Mouse (Mus musculus) neural tube, embryonic 13.5 days (tissue): ENCODE measurements around the gene Kcnk3. TPM values are rescaled to one million over a fixed set of nuclear protein-coding genes. Genes with fewer than 3 reads are reported as not detected.

Experiments
- ATAC-seq: fragments of 200-750 bp; cut with Nextera tagmentation; 2 replicates; pipeline ENCODE4 v1.8.0; 2017; ENCODE audit warnings: low read depth, mild to moderate bottlenecking, moderate TSS enrichment, moderate library complexity
- H3K27ac ChIP-seq: fragments of 300-500 bp; sonication (generic); replicated peaks from 2 replicates; pipeline ENCODE4 v1.5.1; 2015; ENCODE audit warnings: moderate library complexity, mild to moderate bottlenecking, inconsistent platforms
- H3K27me3 ChIP-seq: fragments of 300-500 bp; sonication (generic); 2 replicates; pipeline ENCODE4 v1.6.1; 2015; ENCODE audit warnings: mild to moderate bottlenecking, inconsistent platforms
- H3K36me3 ChIP-seq: fragments of 300-500 bp; sonication (generic); 2 replicates; pipeline ENCODE4 v1.6.1; 2015; ENCODE audit warnings: mild to moderate bottlenecking, inconsistent platforms
- H3K4me1 ChIP-seq: fragments of 300-500 bp; sonication (generic); replicated peaks from 2 replicates; pipeline ENCODE4 v1.6.1; 2015; ENCODE audit warnings: inconsistent platforms
- H3K4me2 ChIP-seq: fragments of 300-500 bp; sonication (generic); 2 replicates; pipeline ENCODE4 v1.6.1; 2015; ENCODE audit warnings: inconsistent platforms, mild to moderate bottlenecking, moderate library complexity
- H3K4me3 ChIP-seq: fragments of 300-500 bp; sonication (generic); 2 replicates; pipeline ENCODE4 v1.5.1; 2015; ENCODE audit warnings: mild to moderate bottlenecking, inconsistent platforms
- H3K9ac ChIP-seq: fragments of 300-500 bp; sonication (generic); 2 replicates; pipeline ENCODE4 v1.6.1; 2015; ENCODE audit warnings: moderate library complexity, mild to moderate bottlenecking, inconsistent platforms
- H3K9me3 ChIP-seq: fragments of 300-500 bp; sonication (generic); 2 replicates; pipeline ENCODE4 v1.6.1; 2016; ENCODE audit warnings: inconsistent platforms
- WGBS: fragments of 180-500 bp; shearing (Covaris S2); methylation state at CpG from one replicate; pipeline ENCODE4 v1.1.7; 2015; 5-methylcytosine and 5-hydroxymethylcytosine counted together
- polyA plus RNA-seq: library from polyadenylated mRNA; unstranded; fragments of >200 nt; fragmentation: Nextera tagmentation; extraction: Ambion mirVana; gene quantifications from 2 replicates; pipeline ENCODE4 v1.2.1, GENCODE M21; 2015

Kcnk3 gene
- 5.0 and 6.1 TPM in 2 replicates for polyA plus RNA-seq

- WGBS = 2% methylated on average over 37 of the region's 54 CpGs
- Histone ChIP-seq H3K4me1 (peaks cover 25% of the 10 kb centered on the region), H3K27me3 (peaks cover 63% of the 10 kb centered on the region), H3K9ac (peak within 1 kb of the TSS; percentile 83), H3K36me3 (no peaks in the 10 kb centered on the region), H3K27ac (peak within 1 kb of the TSS; percentile 78), H3K4me2 (peak within 1 kb of the TSS; percentile 93), H3K4me3 (peak within 1 kb of the TSS; percentile 65), H3K9me3 (no peaks in the 10 kb centered on the region)
- peak; percentile 57 for ATAC-seq
Measured at GRCm38 (mm10) chr5:30587681-30588300, at the start of gene Kcnk3. Gene Kcnk3, plus strand, starts transcription at chr5:30588170.

GRCm38 (mm10) chr5:30545698-30546097 lies 42.3 kb upstream of the Kcnk3 start, which contains the start of gene Cib4:
Gene Cib4, minus strand, starts transcription at chr5:30545836.
- 59% methylated on average over 2 of the region's 2 CpGs for WGBS
- H3K4me1 ChIP-seq = no peaks in the 10 kb centered on the region; the same call in 1 of the 2 replicates
- H3K9ac ChIP-seq = no peak within 1 kb of the TSS

DNA sequence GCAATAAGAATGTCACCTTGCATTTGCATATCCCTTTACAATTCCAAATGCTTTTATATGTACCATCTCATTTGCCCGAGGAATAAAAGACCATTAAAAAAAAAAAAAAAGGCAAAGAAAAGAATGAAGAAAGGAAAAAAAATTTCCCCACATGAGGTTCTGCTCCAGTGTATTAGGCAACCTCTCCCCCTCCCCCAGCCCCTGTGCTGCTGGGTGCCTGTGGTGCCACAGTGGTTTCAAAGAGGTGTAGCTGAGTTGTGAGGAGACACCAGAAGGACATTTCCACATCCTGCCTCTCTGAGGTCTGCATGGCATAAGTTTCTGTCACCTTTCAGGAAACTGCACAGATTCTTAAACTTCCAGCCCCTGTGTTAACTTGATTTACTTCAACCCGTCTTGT lies 39.3 kb upstream of the Kcnk3 start:
- Histone ChIP-seq H3K4me3 (no peak overlapping the region), H3K9ac (no peak overlapping the region), H3K4me2 (no peak overlapping the region), H3K9me3 (no peaks in the 10 kb centered on the region), H3K4me1 (no peaks in the 10 kb centered on the region; the same call in 1 of the 2 replicates), H3K27ac (no peak overlapping the region), H3K27me3 (no peaks in the 10 kb centered on the region), H3K36me3 (no peaks in the 10 kb centered on the region)
- 46% methylated on average over 2 of the region's 2 CpGs for WGBS
- no peak for ATAC-seq

More at GRCm38 (mm10) chr5:30545698-30546097, 42.3 kb upstream of the Kcnk3 start, which contains the start of gene Cib4:
- ATAC-seq = no peak
- H3K4me3 ChIP-seq = no peak within 1 kb of the TSS
- no peak within 1 kb of the TSS for H3K27ac ChIP-seq
- no peak within 1 kb of the TSS for H3K4me2 ChIP-seq
- no peaks in the 10 kb centered on the region for H3K9me3 ChIP-seq
- H3K36me3 ChIP-seq = no peaks in the 10 kb centered on the region
- H3K27me3 ChIP-seq = no peaks in the 10 kb centered on the region

GRCm38 (mm10) chr5:30550334-30551021 lies 37.5 kb upstream of the Kcnk3 start:
- Histone ChIP-seq H3K36me3 (no peaks in the 10 kb centered on the region), H3K9ac (no peak overlapping the region), H3K27ac (no peak overlapping the region), H3K4me2 (no peak overlapping the region), H3K27me3 (no peaks in the 10 kb centered on the region), H3K9me3 (no peaks in the 10 kb centered on the region), H3K4me3 (no peak overlapping the region), H3K4me1 (no peaks in the 10 kb centered on the region; the same call in 1 of the 2 replicates)
- 63% methylated on average over 9 of the region's 9 CpGs for WGBS
- ATAC-seq = no peak

DNA sequence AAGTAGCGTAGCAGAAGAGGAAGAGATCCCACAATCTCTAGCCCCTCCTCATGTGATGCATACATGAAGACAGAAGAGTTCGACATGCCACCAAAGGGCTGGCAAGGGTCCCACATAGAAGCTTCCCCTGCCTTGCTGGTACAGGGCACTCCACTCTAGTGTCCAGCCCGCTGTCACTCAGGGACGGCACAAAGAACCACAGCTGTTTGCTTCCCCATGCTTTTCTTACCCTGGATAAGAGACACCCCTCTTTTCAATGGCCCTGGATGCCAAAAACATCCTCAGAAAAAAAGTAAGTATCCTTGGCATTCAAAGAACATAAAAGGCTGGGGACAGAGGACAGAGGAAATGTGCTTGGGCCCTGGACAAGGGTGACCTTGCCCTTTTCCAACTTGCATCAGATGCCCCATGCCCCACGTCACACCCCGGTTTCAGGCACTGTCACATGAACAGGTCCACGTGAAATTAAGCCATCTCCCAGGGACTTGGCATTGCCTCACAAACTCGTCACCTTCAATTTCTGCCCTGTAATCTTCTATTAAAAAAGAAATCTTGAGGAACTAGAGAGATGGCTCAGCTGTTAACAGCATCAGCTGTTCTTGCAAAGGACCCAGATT lies 36.8 kb upstream of the Kcnk3 start:
- Histone ChIP-seq H3K4me1 (no peaks in the 10 kb centered on the region; the same call in 1 of the 2 replicates), H3K4me2 (no peak overlapping the region), H3K9ac (no peak overlapping the region), H3K27ac (no peak overlapping the region), H3K9me3 (no peaks in the 10 kb centered on the region), H3K27me3 (no peaks in the 10 kb centered on the region), H3K36me3 (no peaks in the 10 kb centered on the region), H3K4me3 (no peak overlapping the region)
- no peak for ATAC-seq
- WGBS = 84% methylated on average over 8 of the region's 8 CpGs

DNA sequence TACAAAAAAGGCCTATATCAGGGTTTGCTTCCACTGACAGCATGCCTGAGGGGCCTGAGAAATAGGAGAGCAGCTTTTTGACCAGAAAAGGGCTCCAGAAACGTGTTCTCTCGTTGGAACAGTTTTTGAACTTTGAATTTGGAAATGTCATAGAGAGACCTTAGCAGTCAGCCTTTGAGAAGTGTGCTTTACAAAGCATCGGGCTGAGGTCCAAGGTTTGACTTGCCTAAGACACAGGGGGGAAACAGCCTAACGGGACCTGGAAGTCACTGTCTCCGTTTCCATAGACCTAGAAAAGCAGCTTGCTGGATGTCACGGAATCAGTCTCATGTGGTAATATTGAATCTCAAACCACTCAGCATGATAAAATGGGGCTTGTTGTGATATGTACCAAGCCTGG lies 36.0 kb upstream of the Kcnk3 start:
- Histone ChIP-seq H3K27me3 (no peaks in the 10 kb centered on the region), H3K9ac (no peak overlapping the region), H3K4me2 (no peak overlapping the region), H3K27ac (no peak overlapping the region), H3K4me1 (no peaks in the 10 kb centered on the region; the same call in 1 of the 2 replicates), H3K4me3 (no peak overlapping the region), H3K36me3 (no peaks in the 10 kb centered on the region), H3K9me3 (no peaks in the 10 kb centered on the region)
- 86% methylated on average over 6 of the region's 6 CpGs for WGBS
- ATAC-seq = no peak

DNA sequence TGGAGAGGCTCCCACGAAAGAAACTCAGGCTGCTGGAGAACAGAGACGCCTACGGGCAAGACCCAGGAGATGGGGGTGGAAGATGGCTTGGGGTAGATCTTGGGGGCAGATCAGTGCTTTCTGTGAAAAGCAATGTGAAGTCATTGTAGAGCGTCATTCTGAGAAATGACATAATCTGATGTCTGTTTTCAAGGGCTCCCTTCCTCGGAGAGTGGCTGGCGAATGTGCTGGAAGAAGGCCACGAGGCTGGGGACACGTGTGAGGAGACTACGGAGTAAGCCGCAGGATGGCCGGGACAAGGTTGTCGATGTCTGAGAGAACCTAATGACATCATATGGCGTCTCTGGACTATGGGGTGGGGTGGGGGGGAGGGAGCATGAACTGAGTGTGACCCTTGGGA lies 34.0 kb upstream of the Kcnk3 start:
- no peaks in the 10 kb centered on the region for H3K9me3 ChIP-seq
- no peak overlapping the region for H3K27ac ChIP-seq
- H3K4me3 ChIP-seq = no peak overlapping the region
- ATAC-seq = no peak
- no peaks in the 10 kb centered on the region for H3K27me3 ChIP-seq
- no peaks in the 10 kb centered on the region; the same call in 1 of the 2 replicates for H3K4me1 ChIP-seq
- no peak overlapping the region for H3K9ac ChIP-seq
- WGBS = 88% methylated on average over 13 of the region's 13 CpGs
- no peak overlapping the region for H3K4me2 ChIP-seq
- H3K36me3 ChIP-seq = no peaks in the 10 kb centered on the region

- Histone ChIP-seq H3K4me1 (no peaks in the 10 kb centered on the region; the same call in 1 of the 2 replicates), H3K36me3 (no peaks in the 10 kb centered on the region), H3K4me2 (no peak overlapping the region), H3K27ac (no peak overlapping the region), H3K9ac (no peak overlapping the region), H3K27me3 (no peaks in the 10 kb centered on the region), H3K9me3 (no peaks in the 10 kb centered on the region), H3K4me3 (no peak overlapping the region)
- 74% methylated on average over 8 of the region's 8 CpGs for WGBS
- no peak for ATAC-seq
Measured at GRCm38 (mm10) chr5:30554981-30555380, 33.0 kb upstream of the Kcnk3 start.

DNA sequence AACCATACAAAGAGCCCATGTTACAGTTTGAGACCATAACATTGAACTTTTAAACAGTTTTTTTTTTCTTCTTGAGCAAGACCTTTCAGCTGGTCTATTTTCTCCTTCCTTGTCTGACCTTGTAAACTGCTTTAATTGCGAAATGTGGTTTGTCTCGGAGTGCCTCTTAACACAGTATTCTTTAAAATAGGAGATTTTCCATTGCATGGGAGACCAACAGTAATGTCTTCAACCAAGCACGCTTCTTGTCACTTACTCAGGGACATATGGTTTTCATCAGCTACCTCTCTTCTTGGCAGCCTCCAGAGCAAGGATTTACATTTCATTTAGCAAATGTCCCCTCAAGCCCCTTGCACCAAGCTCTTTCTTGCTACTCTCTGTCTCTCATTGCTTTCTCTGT lies 31.7 kb upstream of the Kcnk3 start:
- Histone ChIP-seq H3K27me3 (no peaks in the 10 kb centered on the region), H3K4me2 (no peak overlapping the region), H3K4me1 (no peaks in the 10 kb centered on the region), H3K27ac (no peak overlapping the region), H3K9ac (no peak overlapping the region), H3K36me3 (no peaks in the 10 kb centered on the region), H3K9me3 (no peaks in the 10 kb centered on the region), H3K4me3 (no peak overlapping the region)
- WGBS = 91% methylated on average over 3 of the region's 3 CpGs
- no peak for ATAC-seq

DNA sequence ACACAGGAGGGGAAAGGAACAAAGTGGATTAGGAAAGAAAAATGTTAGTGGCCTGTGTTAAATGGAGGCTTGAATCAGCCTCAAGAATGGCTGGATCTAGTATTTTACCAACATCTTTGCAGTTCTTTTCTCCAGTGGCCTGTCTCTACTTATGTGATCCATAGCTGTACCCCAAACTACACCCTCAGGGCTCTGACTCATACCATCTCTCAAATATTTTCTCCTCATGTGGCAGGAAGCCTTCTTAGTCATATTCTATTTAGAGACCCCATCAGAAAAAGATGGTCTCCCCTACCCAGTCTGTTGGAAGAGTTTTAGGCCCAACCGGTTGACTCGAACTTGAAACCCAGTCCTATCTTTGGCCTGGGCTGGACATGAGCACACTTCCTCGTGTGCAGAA lies 28.5 kb upstream of the Kcnk3 start:
- no peak overlapping the region for H3K27ac ChIP-seq
- 88% methylated on average over 3 of the region's 3 CpGs for WGBS
- H3K9ac ChIP-seq = no peak overlapping the region
- H3K4me2 ChIP-seq = no peak overlapping the region
- H3K27me3 ChIP-seq = no peaks in the 10 kb centered on the region
- H3K4me1 ChIP-seq = no peaks in the 10 kb centered on the region
- no peak overlapping the region for H3K4me3 ChIP-seq
- no peak for ATAC-seq
- H3K36me3 ChIP-seq = no peaks in the 10 kb centered on the region
- no peaks in the 10 kb centered on the region for H3K9me3 ChIP-seq

DNA sequence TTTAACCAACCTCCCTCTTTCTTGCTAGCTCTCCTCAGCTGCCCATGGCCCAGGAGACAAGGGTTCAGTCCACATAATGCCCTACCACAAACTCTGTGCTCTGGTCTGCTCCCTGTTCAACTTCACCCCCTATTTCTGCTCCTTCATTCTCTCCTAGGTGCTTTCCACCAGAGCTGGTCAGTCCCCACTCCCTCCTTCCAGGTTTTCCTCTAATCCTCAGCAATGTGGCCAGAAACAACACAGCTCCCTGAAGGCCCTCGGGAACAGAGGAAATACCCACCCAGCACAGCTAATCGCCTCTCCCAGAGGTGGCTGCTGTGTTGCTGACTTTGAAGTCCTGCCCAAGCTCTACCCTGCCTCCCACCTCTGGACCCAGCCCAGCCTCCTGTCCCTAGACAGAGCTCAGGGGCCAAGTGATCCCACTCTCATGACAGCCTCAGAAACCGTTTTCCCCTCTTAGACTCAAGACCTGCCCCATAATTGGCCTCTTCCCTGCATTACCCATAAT lies 27.9 kb upstream of the Kcnk3 start:
- Histone ChIP-seq H3K9me3 (no peaks in the 10 kb centered on the region), H3K4me2 (no peak overlapping the region), H3K27ac (no peak overlapping the region), H3K9ac (no peak overlapping the region), H3K27me3 (no peaks in the 10 kb centered on the region), H3K36me3 (no peaks in the 10 kb centered on the region), H3K4me3 (no peak overlapping the region), H3K4me1 (no peaks in the 10 kb centered on the region)
- 28% methylated on average over 3 of the region's 3 CpGs for WGBS
- ATAC-seq = no peak

DNA sequence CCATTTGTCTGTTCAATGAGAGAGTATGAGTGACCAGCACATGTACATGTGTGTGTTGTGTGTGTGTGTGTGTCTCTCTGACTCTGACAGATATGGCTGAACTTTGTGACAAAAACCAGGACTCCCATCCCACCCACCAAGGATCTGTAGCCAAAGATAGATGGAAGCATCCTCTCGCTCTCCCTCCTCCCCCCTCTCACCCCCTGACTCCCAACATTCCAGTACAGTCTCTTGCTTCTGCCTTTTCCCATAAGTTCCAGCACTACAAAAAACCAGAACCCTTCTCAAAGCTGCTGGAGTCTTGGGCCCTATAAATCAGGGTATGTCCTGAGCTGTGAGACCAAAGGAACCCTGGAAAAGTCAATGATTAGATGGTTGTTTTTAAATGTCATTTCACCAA lies 19.5 kb upstream of the Kcnk3 start:
- 100% methylated on average over 1 of the region's 1 CpGs for WGBS
- no peak overlapping the region for H3K27ac ChIP-seq
- no peaks in the 10 kb centered on the region for H3K27me3 ChIP-seq
- no peak overlapping the region for H3K4me3 ChIP-seq
- ATAC-seq = no peak
- no peak overlapping the region for H3K4me2 ChIP-seq
- no peak overlapping the region for H3K9ac ChIP-seq
- H3K36me3 ChIP-seq = no peaks in the 10 kb centered on the region
- no peaks in the 10 kb centered on the region for H3K4me1 ChIP-seq
- no peaks in the 10 kb centered on the region for H3K9me3 ChIP-seq
